Mouse (Mus musculus) heart, adult 11 months (tissue): ENCODE data around the gene Kcnip4.

Experiments used
- DNase-seq: peaks from one replicate; pipeline ENCODE4 v3.0.0; 2022

The Kcnip4 gene

GRCm38 (mm10) chr5:48864268-48864967, 660.3 kb downstream of the Kcnip4 start:
- no peak for DNase-seq

- no peak for DNase-seq
Observed at GRCm38 (mm10) chr5:48840971-48841370, 683.7 kb downstream of the Kcnip4 start.

GRCm38 (mm10) chr5:48795526-48795925, 729.2 kb downstream of the Kcnip4 start:
- DNase-seq, result no peak

- peak; percentile 82 for DNase-seq
Observed at GRCm38 (mm10) chr5:48779376-48779775, 745.3 kb downstream of the Kcnip4 start.

- DNase-seq, result peak; percentile 83
Observed at GRCm38 (mm10) chr5:48748613-48749012, 776.1 kb downstream of the Kcnip4 start.

GRCm38 (mm10) chr5:48737640-48738039, 787.1 kb downstream of the Kcnip4 start:
- no peak for DNase-seq

- DNase-seq, result no peak
Observed at GRCm38 (mm10) chr5:48718166-48718565, 806.5 kb downstream of the Kcnip4 start.

- DNase-seq, result no peak
Observed at GRCm38 (mm10) chr5:48705997-48706396, 818.7 kb downstream of the Kcnip4 start.

- DNase-seq, result no peak
Observed at GRCm38 (mm10) chr5:48687068-48687467, 837.6 kb downstream of the Kcnip4 start.

- no peak for DNase-seq
Observed at GRCm38 (mm10) chr5:48679733-48680595, 844.7 kb downstream of the Kcnip4 start.

- DNase-seq, result no peak
Observed at GRCm38 (mm10) chr5:48662504-48662903, 862.2 kb downstream of the Kcnip4 start.

GRCm38 (mm10) chr5:48659975-48660374, 864.7 kb downstream of the Kcnip4 start:
- DNase-seq, result no peak

GRCm38 (mm10) chr5:48650496-48650895, 874.2 kb downstream of the Kcnip4 start:
- DNase-seq, result no peak

GRCm38 (mm10) chr5:48636675-48637074, 888.0 kb downstream of the Kcnip4 start:
- DNase-seq, result no peak

GRCm38 (mm10) chr5:48633631-48634030, 891.1 kb downstream of the Kcnip4 start:
- DNase-seq, result no peak

GRCm38 (mm10) chr5:48623370-48623769, 901.3 kb downstream of the Kcnip4 start:
- no peak for DNase-seq

GRCm38 (mm10) chr5:48606916-48607315, 917.8 kb downstream of the Kcnip4 start:
- DNase-seq, result no peak

- no peak for DNase-seq
Observed at GRCm38 (mm10) chr5:48606281-48606680, 918.4 kb downstream of the Kcnip4 start.

- no peak for DNase-seq
Observed at GRCm38 (mm10) chr5:48599481-48600040, 925.1 kb downstream of the Kcnip4 start.

- no peak for DNase-seq
Observed at GRCm38 (mm10) chr5:48588014-48588413, 936.7 kb downstream of the Kcnip4 start.

GRCm38 (mm10) chr5:48583431-48583830, 941.3 kb downstream of the Kcnip4 start:
- DNase-seq, result no peak

GRCm38 (mm10) chr5:48563996-48564587, 960.6 kb downstream of the Kcnip4 start:
- DNase-seq, result no peak

- DNase-seq, result no peak
Observed at GRCm38 (mm10) chr5:48551753-48552152, 973.0 kb downstream of the Kcnip4 start.
